Mouse (Mus musculus): ENCODE data around the gene Nle1.

- TF ChIP-seq POLR2A (IDR thresholded peaks at IDR 0.05; ENCODE audit: insufficient read length, low read depth) (no peak), SRF (IDR thresholded peaks at IDR 0.05; ENCODE audit: control insufficient read depth, insufficient read length, low read depth) (no peak), USF1 (IDR thresholded peaks at IDR 0.05; ENCODE audit: low read depth) (no peak), POLR2AphosphoS2 (IDR thresholded peaks at IDR 0.05; ENCODE audit: insufficient read length, low read depth) (no peak)
Observed at GRCm38 (mm10) chr11:82956925-82957324, 48.7 kb upstream of the Nle1 start.
